Mouse (Mus musculus) layer of hippocampus, postnatal 10 days (tissue): ENCODE data around the gene Gm49339. TPM values are rescaled to one million over a fixed set of nuclear protein-coding genes. Genes with fewer than 3 reads are reported as not detected.
"Not testable (repeated sequence)": the region's sequence is repeated elsewhere in the genome, so short reads cannot be mapped to it uniquely, and the experiment has no call there.

ENCODE experiments used
- DNase-seq, 2 experiments: peaks; one replicate each; pipeline ENCODE4 v3.0.0; 2021; ENCODE audit warnings: low spot score in 2 of 2
- long read RNA-seq: library from polyadenylated mRNA; stranded (forward); transcript quantifications from one replicate; pipeline ENCODE4 v2.0.0, GENCODE M21; 2023
- total RNA-seq, 2 experiments: library from RNA; stranded (reverse); gene quantifications; 2 replicates each; pipeline ENCODE4 v1.2.3; 2021

Gene Gm49339
- not detected for total RNA-seq
- long read RNA-seq = 0 reads

DNA sequence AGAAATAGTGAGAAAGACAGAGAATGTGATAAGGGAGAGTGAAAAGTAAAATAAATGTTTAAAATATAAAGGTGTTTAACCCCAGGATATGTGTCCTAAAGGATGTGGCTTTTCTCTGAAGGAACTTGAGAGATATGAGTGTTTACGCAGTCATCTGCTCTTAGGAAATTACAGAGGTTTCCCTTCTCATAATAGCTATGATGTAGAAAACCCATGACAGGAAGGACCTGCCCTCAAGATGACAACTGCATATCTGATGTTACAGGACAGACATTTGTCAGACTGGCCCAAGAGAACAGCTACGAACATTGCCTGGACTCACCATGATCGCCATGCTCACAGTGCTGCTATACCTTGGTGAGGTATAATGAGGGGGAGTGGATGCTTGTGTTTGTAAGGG is at the start of gene Gm49339, which contains the start of gene Lilr4b:
TSS of gene Gm49339 (plus strand) at position 216 of the 400 bp plus-strand sequence.
TSS of gene Lilr4b (plus strand) at position 236 of the 400 bp plus-strand sequence.
- not testable (repeated sequence) for DNase-seq

DNA sequence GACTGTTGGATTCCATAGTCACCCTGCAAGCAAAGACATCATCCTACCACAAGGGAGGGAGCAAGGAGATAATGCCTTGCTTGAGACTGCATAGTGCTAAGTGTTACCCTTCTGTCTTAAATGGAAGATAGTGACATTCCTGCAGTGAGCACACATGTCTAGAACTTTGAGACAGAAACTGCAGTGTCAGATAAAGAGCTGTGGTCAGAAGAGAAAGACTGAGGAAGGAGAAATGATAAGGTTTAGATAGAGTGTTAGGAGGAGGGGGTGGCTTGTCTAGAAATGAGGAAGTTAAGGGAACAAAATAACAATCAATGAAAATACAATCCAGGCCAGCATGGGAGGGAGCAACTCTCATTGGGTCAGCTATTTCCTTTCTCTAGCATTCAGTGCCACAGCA is 47.5 kb upstream of the Gm49339 start:
- DNase-seq = no peak

DNA sequence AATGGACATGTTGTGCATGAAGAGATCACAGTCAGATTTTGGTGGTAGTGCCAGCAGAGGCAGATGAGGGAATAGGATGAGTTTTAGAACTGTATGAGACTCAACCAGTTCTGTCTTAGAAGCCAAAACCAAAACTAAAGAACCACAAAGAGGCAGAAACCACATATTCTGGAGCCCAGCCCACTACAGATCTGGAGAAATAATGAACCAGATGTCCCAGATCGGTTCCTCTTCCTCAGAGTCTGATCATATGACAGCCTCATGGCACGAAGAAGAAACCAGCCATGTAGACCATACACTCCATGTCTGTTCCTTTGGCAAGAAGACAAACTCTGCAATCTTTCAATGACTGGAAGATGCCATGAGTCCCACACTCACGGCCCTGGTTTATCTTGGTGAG is 44.7 kb upstream of the Gm49339 start:
- no peak for DNase-seq

DNA sequence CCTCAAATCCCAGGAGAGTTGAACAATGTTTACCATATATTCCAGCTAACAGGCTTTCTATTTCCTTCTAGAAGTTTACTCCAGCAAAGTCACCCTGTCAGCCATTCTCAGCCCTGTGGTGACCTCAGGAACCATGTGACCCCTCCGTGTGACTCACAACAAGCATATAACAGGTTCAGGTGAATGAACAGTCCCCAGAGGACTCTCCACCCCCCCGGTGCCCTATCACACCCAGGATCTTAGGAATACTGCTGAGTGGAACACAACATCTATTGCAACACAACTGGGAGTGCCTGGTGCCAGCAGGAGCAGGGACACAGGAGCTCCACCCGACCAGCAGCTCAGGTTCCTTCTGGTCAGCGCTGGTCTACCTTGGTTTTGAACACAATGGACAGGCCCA is 28.8 kb upstream of the Gm49339 start:
- no peak for DNase-seq

DNA sequence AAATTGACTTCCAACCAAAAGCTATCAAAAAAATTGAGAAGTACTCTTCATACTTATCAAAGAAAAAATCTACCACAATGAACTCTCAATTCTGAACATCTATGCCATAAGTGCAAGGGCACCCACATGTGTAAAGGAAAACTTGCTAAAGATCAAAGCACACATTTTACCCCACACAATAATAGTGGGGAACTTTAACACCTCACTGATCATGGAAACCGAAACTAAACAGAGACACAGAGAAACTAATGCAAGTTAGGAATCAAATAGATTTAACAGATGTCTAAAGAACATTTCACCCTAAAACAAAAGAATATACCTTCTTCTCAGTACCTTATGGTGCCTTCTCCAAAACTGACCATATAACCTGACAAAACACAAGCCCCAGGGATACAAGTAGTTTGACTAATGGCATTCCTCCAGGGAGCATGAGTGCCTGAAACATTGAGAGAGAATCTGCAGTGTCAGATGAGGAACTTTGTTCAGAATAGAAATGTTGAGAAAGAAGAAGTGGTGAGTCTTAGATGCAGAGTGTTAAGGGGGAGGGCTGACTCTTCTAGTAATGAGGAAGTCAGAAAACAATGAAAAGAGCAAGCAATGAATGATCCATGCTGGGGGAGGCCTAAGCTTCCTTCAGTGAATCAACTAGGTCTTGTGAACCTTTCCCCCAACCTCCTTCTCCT is 26.7 kb upstream of the Gm49339 start:
- DNase-seq = no peak

DNA sequence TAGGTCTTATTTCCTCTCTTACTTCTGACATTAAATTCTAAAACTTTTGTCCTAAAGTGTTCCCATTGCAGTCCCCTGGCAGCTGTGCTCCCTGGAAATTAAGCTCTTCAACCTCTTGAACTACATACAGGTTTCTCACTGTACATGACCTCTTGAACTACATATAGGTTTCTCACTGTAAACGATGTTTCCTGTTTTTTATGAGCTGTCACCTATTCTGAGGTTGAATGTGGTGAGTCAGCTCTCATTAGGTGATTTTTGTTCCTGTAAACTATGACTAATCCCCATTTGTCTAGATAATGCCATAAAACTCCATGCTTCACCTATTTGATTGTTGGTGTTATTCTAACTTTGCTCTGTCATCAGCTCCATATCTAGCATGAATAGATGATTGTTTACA is 26.0 kb upstream of the Gm49339 start:
- no peak for DNase-seq

DNA sequence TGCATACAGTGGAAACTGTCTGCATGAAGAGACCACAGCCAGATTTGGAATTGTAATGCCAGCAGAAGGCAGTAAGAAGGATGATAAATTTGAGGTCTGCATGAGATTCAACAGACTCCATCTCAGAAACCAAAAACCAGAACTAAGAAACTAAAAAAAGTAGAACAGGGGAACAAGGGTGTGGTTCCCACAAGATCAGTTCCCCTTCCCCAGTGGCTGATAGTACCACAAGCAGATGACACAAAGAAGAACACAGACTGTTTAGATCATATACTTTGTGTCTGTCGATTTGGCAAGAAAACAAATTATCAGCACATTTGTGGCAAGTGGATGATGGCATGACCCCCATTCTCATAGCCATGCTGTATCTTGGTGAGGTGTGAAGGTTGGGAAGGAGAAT is 24.6 kb upstream of the Gm49339 start:
- DNase-seq = no peak

DNA sequence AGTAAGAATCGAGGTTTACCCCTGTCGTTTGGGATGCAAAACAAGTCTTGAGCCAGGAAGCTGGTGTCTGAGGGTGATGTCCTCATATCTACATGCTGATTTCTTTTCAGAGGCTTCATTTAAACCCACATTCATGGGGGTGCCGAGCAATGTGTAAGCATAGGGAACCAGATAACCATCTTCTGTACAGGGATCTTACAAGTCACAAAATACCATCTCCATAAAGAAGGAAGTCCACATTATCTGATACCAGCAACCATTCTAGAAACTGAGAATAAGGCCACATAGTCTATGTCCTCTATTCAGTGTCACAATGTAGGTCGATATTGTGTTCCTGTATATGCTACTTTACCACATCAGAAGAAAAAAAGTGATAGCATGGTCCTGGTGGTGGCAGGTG is 24.0 kb upstream of the Gm49339 start:
- no peak for DNase-seq

DNA sequence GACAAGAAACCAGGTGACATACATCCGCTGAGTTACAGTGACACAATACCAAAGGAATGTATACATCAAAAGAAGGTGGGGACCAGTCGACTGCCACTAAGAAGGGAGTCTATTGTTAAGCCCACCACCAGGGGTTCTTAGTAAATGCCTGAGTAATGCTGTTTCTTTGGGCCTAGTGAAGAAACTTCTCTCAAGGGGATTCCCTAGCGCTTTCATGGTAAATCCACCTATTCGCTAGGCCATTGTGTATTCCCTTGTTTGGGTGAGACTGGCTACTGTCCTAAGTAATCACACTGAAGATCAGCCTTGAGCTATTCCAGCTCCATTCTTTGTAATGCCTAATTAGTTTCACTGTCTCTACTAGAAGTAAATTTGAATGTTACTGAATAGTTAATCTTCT is 16.6 kb upstream of the Gm49339 start:
- DNase-seq = not testable (repeated sequence)

DNA sequence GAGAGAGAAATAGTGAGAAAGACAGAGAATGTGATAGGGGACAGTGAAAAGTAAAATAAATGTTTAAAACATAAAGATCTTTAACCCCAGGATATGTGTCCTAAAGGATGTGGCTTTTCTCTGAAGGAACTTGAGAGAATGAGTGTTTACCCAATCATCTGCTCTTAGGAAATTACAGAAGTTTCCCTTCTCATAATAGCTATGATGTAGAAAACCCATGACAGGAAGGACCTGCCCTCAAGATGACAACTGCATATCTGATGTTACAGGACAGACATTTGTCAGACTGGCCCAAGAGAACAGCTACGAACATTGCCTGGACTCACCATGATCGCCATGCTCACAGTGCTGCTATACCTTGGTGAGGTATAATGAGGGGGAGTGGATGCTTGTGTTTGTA is 10.3 kb downstream of the Gm49339 start, which contains the start of gene Lilrb4a:
TSS of gene Lilrb4a (plus strand) at position 266 of the 400 bp plus-strand sequence.
- not testable (repeated sequence) for DNase-seq

DNA sequence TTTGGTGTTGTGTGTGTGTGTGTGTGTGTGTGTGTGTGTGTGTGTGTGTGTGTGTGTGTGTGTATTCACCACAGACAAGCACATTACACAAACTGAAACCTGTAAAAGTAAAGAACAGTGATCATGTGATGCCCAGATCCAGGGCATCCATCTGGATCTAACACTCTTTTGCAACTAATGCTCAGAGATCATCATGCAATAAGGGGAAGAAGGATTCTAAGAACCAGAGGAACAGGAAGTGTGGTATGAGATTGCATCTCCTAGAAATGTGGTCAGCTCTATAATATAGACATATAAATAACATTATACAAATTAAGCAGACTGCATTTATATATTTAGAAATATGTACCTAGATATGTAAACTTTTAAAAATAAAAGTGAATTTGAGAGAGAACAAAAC is 39.6 kb downstream of the Gm49339 start:
- no peak for DNase-seq

DNA sequence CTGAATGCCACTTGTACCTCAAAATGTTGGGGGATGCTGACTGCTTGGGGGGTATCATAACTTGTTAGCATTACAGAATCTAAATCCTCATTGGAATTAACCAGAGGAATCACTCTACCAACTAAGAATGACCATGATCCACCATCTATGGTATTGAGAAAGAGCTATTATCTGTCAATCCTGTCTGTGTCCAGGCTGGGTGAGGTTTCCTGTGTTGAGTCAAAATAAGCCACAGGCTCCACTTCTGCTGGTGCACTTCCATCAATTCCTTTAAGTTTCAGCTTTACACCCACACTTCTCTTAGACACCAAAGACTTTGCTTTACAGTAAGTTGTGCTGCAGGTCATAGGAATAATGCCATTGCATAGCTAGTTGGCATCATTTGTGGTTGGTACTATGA is 41.0 kb downstream of the Gm49339 start:
- DNase-seq = no peak

DNA sequence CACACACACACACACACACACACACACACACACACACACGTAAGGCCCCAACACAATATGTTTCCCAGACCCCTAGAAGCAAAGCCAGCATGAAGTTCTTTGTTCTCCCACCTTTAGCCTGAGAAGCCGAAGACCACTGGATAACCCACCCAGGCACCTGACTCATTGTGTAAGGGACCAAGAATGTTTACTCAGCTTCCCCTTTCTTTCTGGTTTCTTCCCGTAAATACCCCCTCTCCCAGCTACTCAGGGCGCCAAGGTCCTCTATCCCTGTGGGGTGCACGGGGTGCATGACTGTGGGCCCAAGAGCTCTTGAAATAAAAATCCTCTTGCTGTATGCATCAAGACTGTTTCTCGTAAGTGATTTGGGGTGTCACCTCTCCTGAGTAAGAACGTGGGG is 45.7 kb downstream of the Gm49339 start:
- no peak for DNase-seq

DNA sequence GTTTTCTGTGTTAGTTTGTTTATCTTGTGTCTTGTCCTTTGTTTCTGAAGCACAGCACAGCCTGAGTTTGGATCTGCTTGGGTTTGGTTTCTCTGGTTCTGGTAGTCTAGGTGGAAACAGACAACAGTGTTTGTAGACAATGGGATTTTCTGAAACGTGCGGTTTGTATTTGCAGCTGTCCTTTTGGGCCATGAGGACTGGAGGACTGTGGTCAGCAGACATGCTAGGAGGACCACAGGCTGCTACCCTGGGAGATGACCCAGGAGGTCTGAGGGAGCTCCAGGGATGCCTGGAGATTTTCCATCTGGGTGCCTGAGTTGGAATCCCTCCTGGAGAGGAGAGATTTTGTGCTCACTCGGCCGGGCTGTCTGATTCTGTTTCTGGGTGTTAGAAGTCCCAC is 46.2 kb downstream of the Gm49339 start:
- no peak for DNase-seq

DNA sequence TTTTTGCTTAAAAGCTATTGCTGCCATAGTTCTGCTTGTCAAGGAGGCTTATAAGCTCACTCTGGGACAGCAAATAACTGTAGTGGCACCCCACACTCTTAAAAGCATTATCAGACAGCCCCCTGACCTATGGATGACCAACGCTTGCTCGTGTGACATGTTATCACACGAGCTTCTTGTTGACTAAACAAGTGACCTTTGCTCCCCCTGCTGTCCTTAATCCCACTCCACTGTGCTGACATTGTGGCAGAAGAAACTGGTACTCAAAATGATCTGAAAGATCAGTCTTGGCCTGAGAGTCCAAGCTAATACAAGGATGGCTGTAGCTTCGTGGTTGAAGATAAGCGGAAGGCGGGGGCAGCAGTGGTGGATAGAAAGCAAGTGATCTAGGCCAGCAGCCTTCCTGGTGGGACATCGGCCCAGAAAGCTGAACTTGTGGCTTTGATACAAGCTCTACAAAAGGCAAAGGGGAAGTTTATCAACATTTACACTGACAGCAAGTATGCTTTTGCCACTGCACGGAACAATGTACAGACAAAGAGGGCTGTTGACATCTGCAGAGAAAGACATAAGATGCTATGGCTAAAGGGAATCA is 48.5 kb downstream of the Gm49339 start:
- DNase-seq = no peak

DNA sequence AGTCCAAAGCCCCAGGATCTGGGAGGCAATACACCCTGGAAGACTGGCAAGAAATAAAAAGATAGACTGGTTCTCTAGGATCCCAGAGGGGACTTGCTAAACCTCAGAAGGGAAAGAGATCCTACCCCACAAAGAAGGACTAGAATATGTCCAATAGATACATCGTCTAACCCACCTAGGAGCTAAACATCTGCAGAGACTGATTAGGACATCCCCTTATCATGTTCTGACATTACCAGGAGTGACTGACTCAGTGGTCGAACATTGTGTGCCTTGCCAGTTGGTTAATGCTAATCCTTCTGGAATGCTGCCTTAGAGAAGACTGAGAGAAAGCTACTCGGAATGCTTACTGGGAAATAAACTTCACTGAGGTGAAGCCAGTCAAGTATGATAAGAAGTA is 49.1 kb downstream of the Gm49339 start:
- DNase-seq = no peak

DNA sequence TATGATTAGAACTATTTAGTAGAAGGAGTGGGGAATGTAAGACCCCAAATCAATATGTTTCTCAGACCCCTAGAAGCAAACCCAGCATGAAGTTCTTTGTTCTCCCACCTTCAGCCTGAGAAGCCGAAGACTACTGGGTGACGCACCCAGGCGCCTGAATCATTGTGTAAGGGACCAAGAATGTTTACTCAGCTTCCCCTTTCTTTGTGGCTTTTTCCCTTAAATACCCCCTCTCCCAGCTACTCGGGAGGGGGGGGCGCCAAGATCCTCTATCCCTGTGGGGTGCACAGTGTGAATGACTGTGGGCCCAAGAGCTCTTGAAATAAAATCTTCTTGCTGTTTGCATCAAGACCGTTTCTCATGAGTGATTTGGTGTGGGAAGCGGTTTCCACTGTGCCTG is 50.4 kb downstream of the Gm49339 start:
- no peak for DNase-seq

Other genes starting within 250 kb of the Gm49339 start
- gene Lilr4b, start within 50 bp of the Gm49339 start, total RNA-seq = under 1 TPM in 1 of 2 experiments, not detected in 1; 0.18 TPM
- gene Lilrb4a, start 10.3 kb downstream of the Gm49339 start, total RNA-seq = under 1 TPM in 1 of 2 experiments, not detected in 1; 0.13 TPM
- gene Fam162b, start 109.9 kb downstream of the Gm49339 start, total RNA-seq = under 1 TPM in 1 of 2 experiments, not detected in 1; 0.56 TPM
- gene Gprc6a, start 150.8 kb downstream of the Gm49339 start, total RNA-seq = not detected
- not detected for gene Rfx6, start 197.1 kb downstream of the Gm49339 start, total RNA-seq